Mouse (Mus musculus): Measurements from ENCODE around the gene Rasgef1a. TPM values are rescaled to one million over a fixed set of nuclear protein-coding genes. Genes with fewer than 3 reads are reported as not detected.

The Rasgef1a gene
- polyA plus RNA-seq, 1 experiment from 2014 or later, result 1.4 TPM

DNA sequence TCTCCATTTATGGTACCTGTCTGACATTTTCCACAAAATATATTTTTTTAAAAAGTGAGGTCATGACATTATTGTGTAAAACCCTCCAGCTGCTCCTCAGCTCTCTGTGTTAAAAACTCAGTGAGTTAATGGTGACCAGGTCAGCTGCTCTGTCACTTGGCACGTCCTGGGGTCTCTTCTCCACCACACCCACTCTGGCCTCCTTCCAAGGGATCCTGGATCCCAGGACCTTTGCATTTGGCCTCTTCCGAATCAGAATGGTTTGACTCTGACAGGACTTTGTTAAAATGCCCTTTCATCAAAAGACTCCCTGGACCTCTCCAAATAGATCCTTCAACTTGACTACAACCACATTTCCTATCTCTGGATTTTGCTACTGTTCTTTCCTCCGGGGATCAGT is 982 bp upstream of the Rasgef1a start:
- Histone ChIP-seq H3K27me3 (ENCODE audit: insufficient read depth, low read length) (peaks cover 22% of the 10 kb centered on the region), H3K9ac (ENCODE audit: low read depth, low read length) (no peak overlapping the region), H3K27ac (no peak overlapping the region), H3K9me3 (replicated peaks; ENCODE audit: low read length) (no peaks in the 10 kb centered on the region), H3K4me2 (ENCODE audit: low read length) (no peak overlapping the region), H3K4me3 (replicated peaks; ENCODE audit: low read depth, low read length) (no peak overlapping the region), H3K4me1 (replicated peaks; ENCODE audit: insufficient read depth, low read length) (peaks cover 3% of the 10 kb centered on the region; the same call in 1 of the 2 replicates), H3K36me3 (ENCODE audit: insufficient read depth, low read length) (no peaks in the 10 kb centered on the region)
- no peak for DNase-seq (ENCODE audit: low spot score)
- no peak for TF ChIP-seq CTCF (IDR thresholded peaks at IDR 0.05; ENCODE audit: low read depth)
- no peak for ATAC-seq (replicated peaks; ENCODE audit: low FRiP score, low read depth)
- WGBS, result 44% methylated on average over 3 of the region's 3 CpGs

GRCm38 (mm10) chr6:118011616-118012316 is 528 bp downstream of the Rasgef1a start:
- ATAC-seq (replicated peaks; ENCODE audit: low FRiP score, low read depth) (no peak; the same call in 1 of the 2 replicates), DNase-seq (ENCODE audit: low spot score) (no peak)
- no peaks in the 10 kb centered on the region for H3K9me3 ChIP-seq (replicated peaks; ENCODE audit: low read length)
- no peak overlapping the region for H3K27ac ChIP-seq
- peaks cover 3% of the 10 kb centered on the region; the same call in 1 of the 2 replicates for H3K4me1 ChIP-seq (replicated peaks; ENCODE audit: insufficient read depth, low read length)
- peak overlapping the region; percentile 33 for H3K4me3 ChIP-seq (replicated peaks; ENCODE audit: low read depth, low read length)
- WGBS, result 11% methylated on average over 35 of the region's 38 CpGs
- H3K4me2 ChIP-seq (ENCODE audit: low read length), result peak overlapping the region; percentile 73
- TF ChIP-seq CTCF (IDR thresholded peaks at IDR 0.05; ENCODE audit: low read depth), result no peak
- H3K27me3 ChIP-seq (ENCODE audit: insufficient read depth, low read length), result peaks cover 22% of the 10 kb centered on the region
- H3K9ac ChIP-seq (ENCODE audit: low read depth, low read length), result no peak overlapping the region
- H3K36me3 ChIP-seq (ENCODE audit: insufficient read depth, low read length), result no peaks in the 10 kb centered on the region

DNA sequence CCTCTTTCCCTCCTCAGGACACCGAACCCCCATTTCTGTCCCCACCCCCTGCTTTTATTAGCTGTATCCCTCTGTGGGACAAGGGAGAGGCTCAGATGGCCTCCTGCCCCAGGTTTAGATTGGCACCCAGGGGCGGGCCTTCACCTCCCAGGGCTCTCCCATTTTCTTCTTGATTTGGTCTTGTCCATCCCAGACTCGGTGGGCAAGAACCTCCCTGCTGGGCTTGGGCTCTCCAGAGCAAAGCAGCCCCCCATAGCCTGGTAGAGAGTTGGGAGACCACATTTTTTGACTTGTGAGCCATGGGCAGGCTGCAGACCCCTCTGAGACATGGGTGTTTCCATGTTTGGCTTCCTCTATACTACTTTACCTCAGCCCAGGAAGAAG is 1.1 kb downstream of the Rasgef1a start:
- ATAC-seq (replicated peaks; ENCODE audit: low FRiP score, low read depth) (no peak), DNase-seq (ENCODE audit: low spot score) (no peak)
- Histone ChIP-seq H3K27ac (no peak overlapping the region), H3K4me1 (replicated peaks; ENCODE audit: insufficient read depth, low read length) (peaks cover 3% of the 10 kb centered on the region; the same call in 1 of the 2 replicates), H3K4me3 (replicated peaks; ENCODE audit: low read depth, low read length) (no peak overlapping the region), H3K4me2 (ENCODE audit: low read length) (no peak overlapping the region), H3K36me3 (ENCODE audit: insufficient read depth, low read length) (no peaks in the 10 kb centered on the region), H3K27me3 (ENCODE audit: insufficient read depth, low read length) (peaks cover 22% of the 10 kb centered on the region), H3K9me3 (replicated peaks; ENCODE audit: low read length) (no peaks in the 10 kb centered on the region), H3K9ac (ENCODE audit: low read depth, low read length) (no peak overlapping the region)
- WGBS, result 65% methylated on average over 2 of the region's 3 CpGs
- TF ChIP-seq CTCF (IDR thresholded peaks at IDR 0.05; ENCODE audit: low read depth), result no peak

GRCm38 (mm10) chr6:118012987-118013866 is 2.0 kb downstream of the Rasgef1a start:
- 66% methylated on average over 11 of the region's 11 CpGs for WGBS
- H3K4me1 ChIP-seq (replicated peaks; ENCODE audit: insufficient read depth, low read length), result peaks cover 3% of the 10 kb centered on the region; the same call in 1 of the 2 replicates
- no peak overlapping the region for H3K27ac ChIP-seq
- H3K27me3 ChIP-seq (ENCODE audit: insufficient read depth, low read length), result peaks cover 22% of the 10 kb centered on the region
- no peak overlapping the region for H3K4me3 ChIP-seq (replicated peaks; ENCODE audit: low read depth, low read length)
- DNase-seq (ENCODE audit: low spot score) (no peak), ATAC-seq (replicated peaks; ENCODE audit: low FRiP score, low read depth) (no peak)
- no peak overlapping the region for H3K9ac ChIP-seq (ENCODE audit: low read depth, low read length)
- no peak for TF ChIP-seq CTCF (IDR thresholded peaks at IDR 0.05; ENCODE audit: low read depth)
- H3K4me2 ChIP-seq (ENCODE audit: low read length), result no peak overlapping the region
- H3K36me3 ChIP-seq (ENCODE audit: insufficient read depth, low read length), result no peaks in the 10 kb centered on the region
- H3K9me3 ChIP-seq (replicated peaks; ENCODE audit: low read length), result no peaks in the 10 kb centered on the region

- DNase-seq (ENCODE audit: low spot score), result no peak
- peaks cover 3% of the 10 kb centered on the region; the same call in 1 of the 2 replicates for H3K4me1 ChIP-seq (replicated peaks; ENCODE audit: insufficient read depth, low read length)
- ATAC-seq (replicated peaks; ENCODE audit: low FRiP score, low read depth), result no peak
- 64% methylated on average over 4 of the region's 4 CpGs for WGBS
- H3K4me3 ChIP-seq (replicated peaks; ENCODE audit: low read depth, low read length), result no peak overlapping the region
- H3K9ac ChIP-seq (ENCODE audit: low read depth, low read length), result no peak overlapping the region
- peaks cover 22% of the 10 kb centered on the region for H3K27me3 ChIP-seq (ENCODE audit: insufficient read depth, low read length)
- H3K27ac ChIP-seq, result no peak overlapping the region
- no peak for TF ChIP-seq CTCF (IDR thresholded peaks at IDR 0.05; ENCODE audit: low read depth)
- H3K36me3 ChIP-seq (ENCODE audit: insufficient read depth, low read length), result no peaks in the 10 kb centered on the region
- no peaks in the 10 kb centered on the region for H3K9me3 ChIP-seq (replicated peaks; ENCODE audit: low read length)
- no peak overlapping the region for H3K4me2 ChIP-seq (ENCODE audit: low read length)
Measured at GRCm38 (mm10) chr6:118014881-118015280, 3.6 kb downstream of the Rasgef1a start.

DNA sequence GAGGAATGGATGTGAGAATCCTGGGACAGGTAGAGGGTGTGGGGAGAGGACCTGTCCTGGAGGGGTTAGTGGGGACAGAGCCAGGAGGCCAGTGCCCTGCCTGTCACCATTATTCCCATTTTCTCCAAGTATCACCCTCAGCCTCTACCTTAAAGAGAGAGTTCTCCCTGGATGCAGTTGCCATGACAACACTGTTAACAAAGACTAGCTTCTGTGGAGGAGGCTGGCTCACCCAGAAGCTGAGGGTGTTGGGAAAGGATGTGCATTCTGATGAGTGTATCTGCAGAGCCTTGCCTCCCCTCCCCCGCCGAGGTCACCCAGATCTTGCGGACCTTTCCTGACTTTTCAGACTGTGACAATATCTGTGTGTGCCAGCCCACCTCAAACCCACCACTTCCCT is 4.7 kb downstream of the Rasgef1a start:
- no peaks in the 10 kb centered on the region for H3K9me3 ChIP-seq (replicated peaks; ENCODE audit: low read length)
- no peak overlapping the region for H3K4me2 ChIP-seq (ENCODE audit: low read length)
- TF ChIP-seq CTCF (IDR thresholded peaks at IDR 0.05; ENCODE audit: low read depth), result no peak
- H3K27me3 ChIP-seq (ENCODE audit: insufficient read depth, low read length), result peaks cover 13% of the 10 kb centered on the region
- no peak overlapping the region for H3K27ac ChIP-seq
- WGBS, result 63% methylated on average over 3 of the region's 3 CpGs
- no peaks in the 10 kb centered on the region for H3K36me3 ChIP-seq (ENCODE audit: insufficient read depth, low read length)
- H3K4me1 ChIP-seq (replicated peaks; ENCODE audit: insufficient read depth, low read length), result peaks cover 3% of the 10 kb centered on the region; the same call in 1 of the 2 replicates
- DNase-seq (ENCODE audit: low spot score), result no peak
- no peak overlapping the region for H3K4me3 ChIP-seq (replicated peaks; ENCODE audit: low read depth, low read length)
- ATAC-seq (replicated peaks; ENCODE audit: low FRiP score, low read depth), result no peak
- no peak overlapping the region for H3K9ac ChIP-seq (ENCODE audit: low read depth, low read length)
